Mouse (Mus musculus) lung, adult 2 months (tissue): Measurements from ENCODE around the gene Lysmd3.

Source experiments
- CTCF ChIP-seq: fragments of 200-500 bp; IDR thresholded peaks from 2 replicates; pipeline ENCODE4 v1.5.1; 2011; ENCODE audit warnings: mild to moderate bottlenecking, low read length, control low read depth; ENCODE audit not compliant: insufficient read depth
- POLR2A ChIP-seq: fragments of 200-500 bp; IDR thresholded peaks from 2 replicates; pipeline ENCODE4 v1.6.1; 2011; ENCODE audit warnings: low read depth, mild to moderate bottlenecking, control low read depth, low read length, borderline replicate concordance; ENCODE audit errors: extremely low read depth

DNA sequence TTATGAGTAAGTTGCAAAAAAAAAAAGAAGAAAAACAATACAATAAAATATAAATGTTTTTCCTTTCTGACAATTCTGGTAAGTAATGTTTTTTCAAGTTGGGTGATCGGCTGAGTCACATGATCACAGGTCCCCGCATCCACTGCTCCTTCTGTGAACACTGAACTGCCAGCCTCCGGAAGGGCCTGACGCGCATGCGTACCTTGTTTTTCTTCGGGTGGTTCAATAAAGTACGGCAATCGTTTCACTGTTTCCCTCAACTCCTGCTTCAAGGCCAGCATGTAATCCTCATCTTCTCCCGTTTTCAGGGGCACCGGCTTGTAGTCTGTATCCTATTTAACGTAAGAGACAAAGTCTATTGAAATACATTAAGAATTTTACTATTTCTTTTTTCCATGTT lies 37.0 kb downstream of the Lysmd3 start:
- TF ChIP-seq CTCF (no peak), POLR2A (no peak)
